In genomic region chr19:6969291-6969664, GRCm38 (mm10) we compare ENCODE assay signal across 8 mouse cellular contexts. TPM values are rescaled to one million over a fixed set of nuclear protein-coding genes. Genes with fewer than 3 reads are reported as not detected.
DNase-seq lines count a peak whose midpoint lies in the region; ATAC-seq and TF ChIP-seq lines count a peak whose summit lies in the region.

No protein-coding gene starts in this region.

- TF ChIP-seq EP300 in ES-Bruce4 (IDR thresholded peaks at IDR 0.05; ENCODE audit: insufficient read depth, low read depth, low read length) = no peak
- no peak for TF ChIP-seq EP300 in heart, postnatal 0 days (IDR thresholded peaks at IDR 0.05; ENCODE audit: low read depth)

- no peak for TF ChIP-seq POLR2A in ES-Bruce4 (IDR thresholded peaks at IDR 0.05; ENCODE audit: insufficient read depth, low read length)

- no peaks in the 10 kb centered on the region for H3K9me3 ChIP-seq in heart, embryonic 12.5 days (replicated peaks)
- H3K9me3 ChIP-seq in ES-Bruce4 (replicated peaks; ENCODE audit: control insufficient read depth, insufficient read depth, low read length, poor library complexity, severe bottlenecking) = no peaks in the 10 kb centered on the region
- no peaks in the 10 kb centered on the region for H3K9me3 ChIP-seq in heart, postnatal 0 days (replicated peaks; ENCODE audit: control insufficient read depth, low read length)

- H3K27ac ChIP-seq in heart, embryonic 12.5 days (ENCODE audit: poor library complexity, severe bottlenecking) = no peak overlapping the region
- H3K27ac ChIP-seq in ES-Bruce4 (ENCODE audit: insufficient read depth, low read length) (no peak overlapping the region), macrophage (peak overlapping the region; percentile 3; the same call in 1 of the 2 replicates)
- H3K27ac ChIP-seq in heart, postnatal 0 days (ENCODE audit: low read depth) = no peak overlapping the region

- H3K27me3 ChIP-seq in heart, embryonic 12.5 days (replicated peaks) = no peaks in the 10 kb centered on the region
- H3K27me3 ChIP-seq in ES-Bruce4 (ENCODE audit: control insufficient read depth, insufficient read depth, low read length, poor library complexity, severe bottlenecking) = no peaks in the 10 kb centered on the region
- no peaks in the 10 kb centered on the region for H3K27me3 ChIP-seq in heart, postnatal 0 days (ENCODE audit: control insufficient read depth, insufficient read depth, low read length)

- peaks cover 46% of the 10 kb centered on the region for H3K4me1 ChIP-seq in heart, embryonic 12.5 days (replicated peaks)
- peaks cover 12% of the 10 kb centered on the region for H3K4me1 ChIP-seq in ES-Bruce4 (ENCODE audit: control insufficient read depth, insufficient read depth, low read length)
- H3K4me1 ChIP-seq in heart, postnatal 0 days (ENCODE audit: control insufficient read depth, insufficient read depth) = peaks cover 14% of the 10 kb centered on the region; the same call in 1 of the 2 replicates

- peaks cover 20% of the 10 kb centered on the region; the same call in 1 of the 2 replicates for H3K79me2 ChIP-seq in macrophage (ENCODE audit: inconsistent target)

- no peak for ATAC-seq in heart, embryonic 12.5 days (ENCODE audit: insufficient number of reproducible peaks, low FRiP score)
- no peak; the same call in 1 of the 2 replicates for ATAC-seq in heart, postnatal 0 days (ENCODE audit: insufficient read depth, low read depth)

- WGBS in heart, embryonic 12.5 days = under 1% methylated on average over 20 of the region's 20 CpGs
- WGBS in heart, postnatal 0 days = 2% methylated on average over 13 of the region's 20 CpGs
- WGBS in macrophage (ENCODE audit: missing documents) = under 1% methylated on average over 20 of the region's 20 CpGs

- H3K4me2 ChIP-seq in heart, embryonic 12.5 days = peak overlapping the region; percentile 81
- H3K4me2 ChIP-seq in heart, postnatal 0 days (ENCODE audit: low read depth, low read length) = peak overlapping the region; percentile 81

- DNase-seq in heart, adult 8-10 months (ENCODE audit: low spot score) = no peak
- no peak for DNase-seq in heart, postnatal 0 days (ENCODE audit: low spot score)
- no peak for DNase-seq in adrenal gland, adult 18-20 months (ENCODE audit: low spot score in 2 of 2)
- no peak for DNase-seq in layer of hippocampus, postnatal 14 days (ENCODE audit: low spot score in 2 of 2)
- DNase-seq in spleen, postnatal 10 days (ENCODE audit: low spot score in 2 of 2) = no peak

- H3K36me3 ChIP-seq in heart, embryonic 12.5 days = peaks cover 25% of the 10 kb centered on the region
- peaks cover 6% of the 10 kb centered on the region for H3K36me3 ChIP-seq in ES-Bruce4 (ENCODE audit: control insufficient read depth, insufficient read depth, low read length, poor library complexity, severe bottlenecking)
- H3K36me3 ChIP-seq in heart, postnatal 0 days (replicated peaks; ENCODE audit: control insufficient read depth, insufficient read depth, low read length) = peaks cover 23% of the 10 kb centered on the region
- peaks cover 25% of the 10 kb centered on the region for H3K36me3 ChIP-seq in macrophage (ENCODE audit: inconsistent target)

- H3K4me3 ChIP-seq in heart, embryonic 12.5 days = peak overlapping the region; percentile 63
- peak overlapping the region; percentile 96 for H3K4me3 ChIP-seq in ES-Bruce4 (ENCODE audit: low read depth, low read length)
- H3K4me3 ChIP-seq in heart, postnatal 0 days (ENCODE audit: low read depth, low read length) = peak overlapping the region; percentile 67
- peak overlapping the region; percentile 57 for H3K4me3 ChIP-seq in macrophage (ENCODE audit: inconsistent target)

- H3K9ac ChIP-seq in heart, embryonic 12.5 days = peak overlapping the region; percentile 77
- peak overlapping the region; percentile 66 for H3K9ac ChIP-seq in ES-Bruce4 (ENCODE audit: low read depth, poor library complexity, severe bottlenecking)
- peak overlapping the region; percentile 56; the same call in 1 of the 2 replicates for H3K9ac ChIP-seq in heart, postnatal 0 days (replicated peaks; ENCODE audit: low read depth, low read length)

- TF ChIP-seq CTCF in ES-Bruce4 (IDR thresholded peaks at IDR 0.05; ENCODE audit: low read depth, low read length) = no peak
- TF ChIP-seq CTCF in heart, postnatal 0 days (IDR thresholded peaks at IDR 0.05; ENCODE audit: low read depth) = no peak

RNA-seq across cellular contexts. Expression of gene Ppp1r14b, which starts 5.5 kb away (rescaled TPM):
- polyA plus RNA-seq in heart, embryonic 12.5 days (2016; fragmentation: Nextera tagmentation; extraction: Ambion mirVana) = 194 and 198 TPM in 2 replicates
- 100 to 1,000 TPM in 1 of 4 experiments, 10 to 100 TPM in 3; 75.4 to 112 (median 91.3) TPM for total RNA-seq in heart, adult 8-10 months (2022)
- polyA plus RNA-seq in ES-Bruce4 (2011; ENCODE audit: insufficient read depth, insufficient read length, low read depth, missing spikeins) = 151 and 166 TPM in 2 replicates
- total RNA-seq in heart, postnatal 0 days (2014; rRNA removed; ENCODE audit: low replicate concordance) = 88.3 and 100 TPM in 2 replicates
- 128 and 132 TPM in 2 replicates for polyA plus RNA-seq in heart, postnatal 0 days (2015; fragmentation: Nextera tagmentation; extraction: Ambion mirVana)
- 10 to 100 TPM in 22 of 26 experiments, 1 to 10 TPM in 4; 5.2 to 52.6 (median 18.4) TPM for total RNA-seq in macrophage (2018; cell fraction: chromatin; rRNA removed)
- total RNA-seq in macrophage (2018; cell fraction: cytosol; rRNA removed) = 100 to 1,000 TPM in 19 of 26 experiments, 10 to 100 TPM in 7; 70.2 to 154 (median 105) TPM
- 10 to 100 TPM; 22.5 to 80.6 (median 39.4) TPM for total RNA-seq in macrophage (2018; cell fraction: nucleus; rRNA removed)
- 51.9 to 204 TPM (median 81.4 TPM) in 3 replicates for polyA plus RNA-seq in macrophage (2018)
- 100 to 1,000 TPM; 160 to 199 TPM for total RNA-seq in adrenal gland, adult 18-20 months (2021)
- 100 to 1,000 TPM in 1 of 2 experiments, 10 to 100 TPM in 1; 96.6 to 107 TPM for total RNA-seq in layer of hippocampus, postnatal 14 days (2021)

RNA-seq across cellular contexts. Expression of gene Plcb3, which starts 7.0 kb away (rescaled TPM):
- polyA plus RNA-seq in heart, embryonic 12.5 days (2016; fragmentation: Nextera tagmentation; extraction: Ambion mirVana) = 26.6 and 28.9 TPM in 2 replicates
- total RNA-seq in heart, adult 8-10 months (2022) = 10 to 100 TPM; 15.6 to 16.2 (median 15.6) TPM
- polyA plus RNA-seq in ES-Bruce4 (2011; ENCODE audit: insufficient read depth, insufficient read length, low read depth, missing spikeins) (42.4 and 45.6 TPM in 2 replicates), macrophage (2018) (15.2 to 25.2 TPM (median 24.8 TPM) in 3 replicates)
- total RNA-seq in heart, postnatal 0 days (2014; rRNA removed; ENCODE audit: low replicate concordance) = 24.9 and 46.0 TPM in 2 replicates
- 8.3 and 8.6 TPM in 2 replicates for polyA plus RNA-seq in heart, postnatal 0 days (2015; fragmentation: Nextera tagmentation; extraction: Ambion mirVana)
- total RNA-seq in macrophage (2018; cell fraction: chromatin; rRNA removed) = 100 to 1,000 TPM in 11 of 26 experiments, 10 to 100 TPM in 15; 62.5 to 333 (median 91.9) TPM
- 10 to 100 TPM in 24 of 26 experiments, 1 to 10 TPM in 2; 7.6 to 22.0 (median 14.4) TPM for total RNA-seq in macrophage (2018; cell fraction: cytosol; rRNA removed)
- total RNA-seq in macrophage (2018; cell fraction: nucleus; rRNA removed) = 100 to 1,000 TPM in 2 of 26 experiments, 10 to 100 TPM in 24; 23.3 to 148 (median 41.0) TPM
- 10 to 100 TPM; 34.1 to 43.9 TPM for total RNA-seq in adrenal gland, adult 18-20 months (2021)
- 10 to 100 TPM; 14.7 to 15.9 TPM for total RNA-seq in layer of hippocampus, postnatal 14 days (2021)

RNA-seq across cellular contexts. Expression of gene Fkbp2, which starts 11.0 kb away (rescaled TPM):
- polyA plus RNA-seq in heart, embryonic 12.5 days (2016; fragmentation: Nextera tagmentation; extraction: Ambion mirVana) = 73.3 and 81.9 TPM in 2 replicates
- 10 to 100 TPM; 17.2 to 23.1 (median 20.9) TPM for total RNA-seq in heart, adult 8-10 months (2022)
- polyA plus RNA-seq in ES-Bruce4 (2011; ENCODE audit: insufficient read depth, insufficient read length, low read depth, missing spikeins) (40.4 and 45.5 TPM in 2 replicates), macrophage (2018) (146 to 269 TPM (median 153 TPM) in 3 replicates)
- total RNA-seq in heart, postnatal 0 days (2014; rRNA removed; ENCODE audit: low replicate concordance) = 0.65 and 8.5 TPM in 2 replicates
- polyA plus RNA-seq in heart, postnatal 0 days (2015; fragmentation: Nextera tagmentation; extraction: Ambion mirVana) = 59.9 and 65.2 TPM in 2 replicates
- 10 to 100 TPM; 13.2 to 62.3 (median 33.3) TPM for total RNA-seq in macrophage (2018; cell fraction: chromatin; rRNA removed)
- total RNA-seq in macrophage (2018; cell fraction: cytosol; rRNA removed) = 100 to 1,000 TPM in 19 of 26 experiments, 10 to 100 TPM in 7; 83.0 to 136 (median 111) TPM
- 100 to 1,000 TPM in 3 of 26 experiments, 10 to 100 TPM in 23; 35.1 to 113 (median 84.1) TPM for total RNA-seq in macrophage (2018; cell fraction: nucleus; rRNA removed)
- total RNA-seq in adrenal gland, adult 18-20 months (2021) = 100 to 1,000 TPM in 1 of 2 experiments, 10 to 100 TPM in 1; 86.9 to 104 TPM
- 10 to 100 TPM; 68.8 to 73.3 TPM for total RNA-seq in layer of hippocampus, postnatal 14 days (2021)

RNA-seq across cellular contexts. Expression of gene Vegfb, which starts 18.2 kb away (rescaled TPM):
- polyA plus RNA-seq in heart, embryonic 12.5 days (2016; fragmentation: Nextera tagmentation; extraction: Ambion mirVana) = 126 and 136 TPM in 2 replicates
- 100 to 1,000 TPM; 488 to 525 (median 495) TPM for total RNA-seq in heart, adult 8-10 months (2022)
- polyA plus RNA-seq in ES-Bruce4 (2011; ENCODE audit: insufficient read depth, insufficient read length, low read depth, missing spikeins) (44.7 and 49.1 TPM in 2 replicates), macrophage (2018) (34.5 to 91.1 TPM (median 72.1 TPM) in 3 replicates)
- 74.8 and 122 TPM in 2 replicates for total RNA-seq in heart, postnatal 0 days (2014; rRNA removed; ENCODE audit: low replicate concordance)
- 193 and 194 TPM in 2 replicates for polyA plus RNA-seq in heart, postnatal 0 days (2015; fragmentation: Nextera tagmentation; extraction: Ambion mirVana)
- total RNA-seq in macrophage (2018; cell fraction: chromatin; rRNA removed) = 10 to 100 TPM in 8 of 26 experiments, 1 to 10 TPM in 18; 1.6 to 28.5 (median 6.5) TPM
- 100 to 1,000 TPM in 4 of 26 experiments, 10 to 100 TPM in 22; 33.0 to 110 (median 58.7) TPM for total RNA-seq in macrophage (2018; cell fraction: cytosol; rRNA removed)
- 10 to 100 TPM in 22 of 26 experiments, 1 to 10 TPM in 4; 8.1 to 47.9 (median 16.1) TPM for total RNA-seq in macrophage (2018; cell fraction: nucleus; rRNA removed)
- 100 to 1,000 TPM in 1 of 2 experiments, 10 to 100 TPM in 1; 84.3 to 164 TPM for total RNA-seq in adrenal gland, adult 18-20 months (2021)
- 10 to 100 TPM; 67.4 to 70.3 TPM for total RNA-seq in layer of hippocampus, postnatal 14 days (2021)

RNA-seq across cellular contexts. Expression of gene Dnajc4, which starts 23.1 kb away (rescaled TPM):
- 32.7 and 33.9 TPM in 2 replicates for polyA plus RNA-seq in heart, embryonic 12.5 days (2016; fragmentation: Nextera tagmentation; extraction: Ambion mirVana)
- total RNA-seq in heart, adult 8-10 months (2022) = 10 to 100 TPM; 48.7 to 62.9 (median 53.7) TPM
- polyA plus RNA-seq in ES-Bruce4 (2011; ENCODE audit: insufficient read depth, insufficient read length, low read depth, missing spikeins) = 14.8 and 15.8 TPM in 2 replicates
- 51.4 and 75.2 TPM in 2 replicates for total RNA-seq in heart, postnatal 0 days (2014; rRNA removed; ENCODE audit: low replicate concordance)
- polyA plus RNA-seq in heart, postnatal 0 days (2015; fragmentation: Nextera tagmentation; extraction: Ambion mirVana) = 58.5 and 59.7 TPM in 2 replicates
- 10 to 100 TPM in 19 of 26 experiments, 1 to 10 TPM in 7; 4.3 to 21.3 (median 12.2) TPM for total RNA-seq in macrophage (2018; cell fraction: chromatin; rRNA removed)
- total RNA-seq in macrophage (2018; cell fraction: cytosol; rRNA removed) = 10 to 100 TPM; 15.3 to 25.2 (median 21.4) TPM
- 10 to 100 TPM in 17 of 26 experiments, 1 to 10 TPM in 9; 3.9 to 22.8 (median 13.6) TPM for total RNA-seq in macrophage (2018; cell fraction: nucleus; rRNA removed)
- 18.1 to 21.0 TPM (median 19.3 TPM) in 3 replicates for polyA plus RNA-seq in macrophage (2018)
- 10 to 100 TPM; 43.4 to 50.0 TPM for total RNA-seq in adrenal gland, adult 18-20 months (2021)
- total RNA-seq in layer of hippocampus, postnatal 14 days (2021) = 10 to 100 TPM; 18.7 to 24.2 TPM
